Mouse (Mus musculus): ENCODE results near the gene Them7.

- TF ChIP-seq CTCF (IDR thresholded peaks at IDR 0.05; ENCODE audit: extremely low read depth, insufficient read depth, low read length) (no peak), POLR2A (IDR thresholded peaks at IDR 0.05; ENCODE audit: extremely low read depth, insufficient read depth, low read length) (no peak)
Observed at GRCm38 (mm10) chr2:105380757-105381319, 156.7 kb downstream of the Them7 start.

Data from cortical plate, adult 2 months (tissue).